Mouse (Mus musculus) spleen, adult 2 months (tissue): ENCODE data around the gene Trim2.

Source experiments
- CTCF ChIP-seq: fragments of 200-500 bp; IDR thresholded peaks from 2 replicates; pipeline ENCODE4 v1.5.1; 2011; ENCODE audit warnings: mild to moderate bottlenecking, inconsistent platforms; ENCODE audit not compliant: insufficient read depth, insufficient read length, insufficient replicate concordance; ENCODE audit errors: extremely low read depth
- POLR2A ChIP-seq: fragments of 200-500 bp; IDR thresholded peaks from 2 replicates; pipeline ENCODE4 v1.6.1; 2011; ENCODE audit warnings: low read depth, low read length, inconsistent platforms

GRCm38 (mm10) chr3:84218498-84218897, 88.2 kb downstream of the Trim2 start:
- TF ChIP-seq CTCF (no peak), POLR2A (no peak)
